Mouse (Mus musculus): Measurements from ENCODE around the gene Card14. TPM values are rescaled to one million over a fixed set of nuclear protein-coding genes. Genes with fewer than 3 reads are reported as not detected.
A peak's percentile ranks its signal among the peaks of the same experiment; 100 is the strongest.

The Card14 gene
- polyA plus RNA-seq, 1 experiment from 2014 or later: 0.24 TPM

DNA sequence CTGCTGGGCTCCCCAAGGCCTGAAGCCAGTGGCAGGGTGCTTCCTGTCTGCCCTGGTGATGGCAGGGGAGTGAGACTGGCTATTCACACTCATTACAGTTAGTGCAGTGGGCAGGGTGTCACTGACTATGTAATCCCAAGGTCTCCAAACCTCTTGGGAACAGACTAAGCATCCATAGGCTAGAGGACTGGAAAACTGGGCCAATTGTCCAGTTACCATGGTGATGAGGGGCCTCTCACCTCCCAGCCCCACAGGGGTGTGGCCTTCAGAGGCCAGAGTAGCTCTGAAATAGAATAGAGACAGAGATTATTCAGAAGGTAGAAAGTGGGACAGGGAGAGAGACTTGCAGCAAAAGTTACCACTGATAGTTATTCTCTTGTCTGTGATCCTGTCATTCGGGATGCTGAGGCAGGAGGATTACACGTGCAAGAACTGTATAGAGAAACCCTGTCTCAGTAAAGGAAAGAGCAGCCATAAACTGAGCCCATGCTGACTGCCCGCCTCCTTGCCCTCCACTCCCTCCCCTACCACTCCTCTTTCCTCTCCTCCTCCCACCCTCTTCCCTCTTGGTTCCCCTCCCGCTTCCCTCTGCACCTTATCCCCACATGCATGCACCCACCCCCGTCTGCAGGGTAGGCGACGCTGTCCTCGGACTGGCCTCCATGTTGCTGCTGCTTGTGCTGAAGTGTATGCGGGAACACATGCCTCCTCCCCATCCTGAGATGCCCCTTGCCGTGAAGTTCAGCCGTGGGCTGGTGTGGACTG is 55.4 kb downstream of the Card14 start:
- H3K9me3 ChIP-seq (replicated peaks; ENCODE audit: control insufficient read depth, low read length): no peaks in the 10 kb centered on the region
- H3K27ac ChIP-seq (ENCODE audit: low read length): no peak overlapping the region
- ATAC-seq (ENCODE audit: low read depth): no peak
- H3K27me3 ChIP-seq (ENCODE audit: control insufficient read depth, insufficient read depth, low read depth, low read length): no peaks in the 10 kb centered on the region
- no peak overlapping the region for H3K4me3 ChIP-seq (ENCODE audit: low read depth, low read length)
- no peak overlapping the region for H3K9ac ChIP-seq (ENCODE audit: low read depth, low read length)
- no peaks in the 10 kb centered on the region for H3K36me3 ChIP-seq (ENCODE audit: control insufficient read depth, insufficient read depth)
- 31% methylated on average over 11 of the region's 11 CpGs for WGBS (ENCODE audit: insufficient replicate concordance)
- H3K4me1 ChIP-seq (ENCODE audit: control insufficient read depth, low read depth, low read length): no peaks in the 10 kb centered on the region
- H3K4me2 ChIP-seq (ENCODE audit: low read depth, low read length): no peak overlapping the region

DNA sequence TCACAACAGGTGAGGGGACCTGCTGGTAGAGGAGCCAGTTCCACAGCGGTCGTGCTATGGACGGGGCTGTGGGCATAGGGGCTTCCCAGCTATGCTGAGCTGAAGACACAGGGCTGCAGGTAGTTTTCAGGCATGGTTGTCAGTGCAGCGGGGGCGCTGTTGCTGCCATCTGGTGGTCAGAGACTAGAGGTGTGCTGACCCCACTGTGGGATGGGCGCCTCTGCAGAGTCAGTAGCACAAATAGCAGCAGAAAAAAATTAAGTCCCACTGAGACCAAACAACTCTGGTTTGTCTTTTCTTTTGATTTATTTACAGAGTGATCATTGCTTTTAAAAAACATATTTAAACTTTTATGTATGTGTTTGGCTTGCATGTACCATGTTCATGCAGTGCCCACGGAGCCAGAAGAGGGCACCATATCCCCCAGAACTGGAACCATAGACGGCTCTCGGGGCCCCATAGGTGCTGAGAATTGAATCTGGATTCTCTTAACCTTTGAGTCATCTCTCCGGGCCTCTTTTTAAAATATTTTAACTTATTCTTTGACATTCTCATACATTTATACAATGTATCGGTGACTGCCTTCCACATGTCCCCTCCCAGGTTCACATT is 56.1 kb downstream of the Card14 start:
- Histone ChIP-seq H3K9ac (ENCODE audit: low read depth, low read length) (no peak overlapping the region), H3K27me3 (ENCODE audit: control insufficient read depth, insufficient read depth, low read depth, low read length) (no peaks in the 10 kb centered on the region), H3K4me3 (ENCODE audit: low read depth, low read length) (no peak overlapping the region), H3K4me1 (ENCODE audit: control insufficient read depth, low read depth, low read length) (no peaks in the 10 kb centered on the region), H3K4me2 (ENCODE audit: low read depth, low read length) (no peak overlapping the region), H3K27ac (ENCODE audit: low read length) (no peak overlapping the region), H3K36me3 (ENCODE audit: control insufficient read depth, insufficient read depth) (no peaks in the 10 kb centered on the region), H3K9me3 (replicated peaks; ENCODE audit: control insufficient read depth, low read length) (no peaks in the 10 kb centered on the region)
- WGBS (ENCODE audit: insufficient replicate concordance): 23% methylated on average over 11 of the region's 11 CpGs
- 0 out of 2 replicates have a peak, but pooled peaks have one; percentile 45 for ATAC-seq (ENCODE audit: low read depth)

DNA sequence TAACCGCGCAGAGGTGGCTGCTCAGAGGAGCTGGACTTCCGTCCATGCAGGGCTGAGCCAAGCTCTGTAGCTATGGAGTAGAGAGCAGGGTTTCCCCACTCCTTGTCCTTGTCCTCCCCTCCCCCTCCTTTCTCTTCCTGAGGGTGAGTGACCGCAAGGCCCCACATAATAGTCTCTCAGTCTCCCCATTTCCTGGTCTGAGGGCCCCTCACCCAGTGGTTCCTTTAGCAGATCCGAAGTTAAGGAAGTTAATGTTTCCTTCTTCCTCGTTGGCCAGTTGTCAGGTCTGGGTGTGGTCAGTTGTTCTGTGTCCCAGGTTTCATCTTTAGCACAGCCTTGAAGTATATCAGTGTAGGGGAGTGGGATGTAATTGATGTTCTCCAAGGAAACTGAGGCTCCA is 67.9 kb downstream of the Card14 start:
- WGBS (ENCODE audit: insufficient replicate concordance): 30% methylated on average over 6 of the region's 6 CpGs

DNA sequence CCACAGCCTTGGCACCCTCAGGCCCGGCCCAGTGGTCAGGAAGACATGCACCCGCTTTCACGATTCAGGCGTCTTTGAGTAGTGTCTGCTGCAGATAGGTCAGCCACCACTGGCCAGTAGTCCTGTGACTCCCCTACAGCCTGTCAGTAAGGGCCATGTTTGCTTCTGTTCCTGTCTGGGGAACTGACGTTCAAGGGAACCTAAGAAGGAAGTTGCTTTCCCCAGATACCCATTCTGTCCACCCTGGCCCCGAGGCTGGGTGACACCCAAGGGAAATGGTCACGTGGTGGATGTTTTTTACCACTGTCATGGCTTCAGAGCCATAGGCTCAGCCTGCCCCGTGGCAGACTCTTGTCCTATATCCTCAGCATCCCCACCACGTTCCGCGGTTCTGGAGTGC is 69.8 kb downstream of the Card14 start:
- Histone ChIP-seq H3K27me3 (ENCODE audit: control insufficient read depth, insufficient read depth, low read depth, low read length) (no peaks in the 10 kb centered on the region), H3K27ac (ENCODE audit: low read length) (peak overlapping the region; percentile 34; the same call in 1 of the 2 replicates), H3K9ac (ENCODE audit: low read depth, low read length) (no peak overlapping the region), H3K36me3 (ENCODE audit: control insufficient read depth, insufficient read depth) (no peaks in the 10 kb centered on the region), H3K4me3 (ENCODE audit: low read depth, low read length) (no peak overlapping the region), H3K4me1 (ENCODE audit: control insufficient read depth, low read depth, low read length) (no peaks in the 10 kb centered on the region; the same call in 1 of the 2 replicates), H3K4me2 (ENCODE audit: low read depth, low read length) (no peak overlapping the region), H3K9me3 (replicated peaks; ENCODE audit: control insufficient read depth, low read length) (no peaks in the 10 kb centered on the region)
- ATAC-seq (ENCODE audit: low read depth): peak; percentile 7; the same call in 1 of the 2 replicates
- WGBS (ENCODE audit: insufficient replicate concordance): 60% methylated on average over 11 of the region's 11 CpGs

More for the DNA sequence above, 67.9 kb downstream of the Card14 start:
- no peak for ATAC-seq (ENCODE audit: low read depth)
- Histone ChIP-seq H3K9me3 (replicated peaks; ENCODE audit: control insufficient read depth, low read length) (no peaks in the 10 kb centered on the region), H3K27ac (ENCODE audit: low read length) (peak overlapping the region; percentile 37; the same call in 1 of the 2 replicates), H3K4me1 (ENCODE audit: control insufficient read depth, low read depth, low read length) (no peaks in the 10 kb centered on the region; the same call in 1 of the 2 replicates), H3K27me3 (ENCODE audit: control insufficient read depth, insufficient read depth, low read depth, low read length) (no peaks in the 10 kb centered on the region), H3K4me3 (ENCODE audit: low read depth, low read length) (no peak overlapping the region), H3K36me3 (ENCODE audit: control insufficient read depth, insufficient read depth) (no peaks in the 10 kb centered on the region), H3K9ac (ENCODE audit: low read depth, low read length) (no peak overlapping the region), H3K4me2 (ENCODE audit: low read depth, low read length) (no peak overlapping the region)

DNA sequence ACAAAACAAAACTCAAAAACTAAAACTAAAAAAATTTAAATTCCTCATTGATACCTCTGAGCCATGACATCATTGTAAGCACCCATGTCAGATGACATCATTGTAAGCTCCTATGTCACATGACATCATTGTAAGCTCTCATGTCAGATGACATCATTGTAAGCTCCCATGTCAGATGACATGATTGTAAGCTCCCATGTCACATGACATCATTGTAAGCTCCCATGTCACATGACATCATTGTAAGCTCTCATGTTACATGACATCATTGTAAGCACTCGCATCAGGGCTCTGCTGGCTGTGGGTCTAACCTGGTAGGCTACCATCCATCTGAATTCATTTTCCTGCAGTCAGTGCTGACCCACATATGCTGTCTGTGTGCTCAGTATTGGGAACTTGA is 71.0 kb downstream of the Card14 start:
- ATAC-seq (ENCODE audit: low read depth): no peak
- Histone ChIP-seq H3K27me3 (ENCODE audit: control insufficient read depth, insufficient read depth, low read depth, low read length) (no peaks in the 10 kb centered on the region), H3K9me3 (replicated peaks; ENCODE audit: control insufficient read depth, low read length) (no peaks in the 10 kb centered on the region), H3K9ac (ENCODE audit: low read depth, low read length) (no peak overlapping the region), H3K4me3 (ENCODE audit: low read depth, low read length) (no peak overlapping the region), H3K4me1 (ENCODE audit: control insufficient read depth, low read depth, low read length) (no peaks in the 10 kb centered on the region; the same call in 1 of the 2 replicates), H3K4me2 (ENCODE audit: low read depth, low read length) (no peak overlapping the region), H3K27ac (ENCODE audit: low read length) (no peak overlapping the region), H3K36me3 (ENCODE audit: control insufficient read depth, insufficient read depth) (no peaks in the 10 kb centered on the region)
- 72% methylated on average over 1 of the region's 1 CpGs for WGBS (ENCODE audit: insufficient replicate concordance)

DNA sequence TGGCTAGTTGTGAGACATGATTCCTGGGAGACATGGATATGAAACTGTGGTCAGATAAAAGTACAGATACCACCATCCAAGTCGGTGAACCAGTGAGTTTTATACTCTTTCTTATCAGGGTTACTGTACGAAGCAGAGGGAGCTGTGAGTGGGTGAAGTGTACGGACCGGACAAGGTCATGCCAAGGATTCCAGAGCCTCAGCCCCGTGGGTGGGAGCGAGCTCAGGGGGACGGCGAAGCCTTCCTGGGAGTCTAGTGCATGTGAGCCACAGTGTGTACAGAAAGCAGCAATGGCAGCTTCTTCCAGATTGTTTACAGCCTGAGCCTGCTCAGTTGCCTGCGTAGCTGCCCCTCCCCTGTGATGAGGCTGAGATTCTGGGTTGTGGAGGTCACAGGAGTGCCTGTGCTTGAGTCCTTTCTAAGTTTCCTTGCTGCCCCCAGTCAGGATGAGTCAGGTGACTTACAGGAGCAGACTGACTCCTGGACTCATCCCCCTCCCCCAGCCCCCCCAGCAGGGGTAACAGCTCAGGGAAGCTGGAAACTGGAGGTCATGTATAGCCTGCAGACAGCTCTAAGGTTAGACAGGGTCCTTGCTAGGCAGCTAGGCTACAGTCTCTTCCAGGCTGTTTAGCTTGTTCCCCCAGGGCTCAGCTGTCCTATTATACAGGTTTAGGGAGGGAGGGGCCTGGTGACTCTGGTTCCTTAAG is 74.2 kb downstream of the Card14 start:
- no peak overlapping the region for H3K4me3 ChIP-seq (ENCODE audit: low read depth, low read length)
- 59% methylated on average over 9 of the region's 9 CpGs for WGBS (ENCODE audit: insufficient replicate concordance)
- H3K9me3 ChIP-seq (replicated peaks; ENCODE audit: control insufficient read depth, low read length): no peaks in the 10 kb centered on the region
- H3K27me3 ChIP-seq (ENCODE audit: control insufficient read depth, insufficient read depth, low read depth, low read length): no peaks in the 10 kb centered on the region
- no peak overlapping the region for H3K9ac ChIP-seq (ENCODE audit: low read depth, low read length)
- no peaks in the 10 kb centered on the region for H3K4me1 ChIP-seq (ENCODE audit: control insufficient read depth, low read depth, low read length)
- no peak overlapping the region for H3K4me2 ChIP-seq (ENCODE audit: low read depth, low read length)
- H3K27ac ChIP-seq (ENCODE audit: low read length): no peak overlapping the region
- no peak for ATAC-seq (ENCODE audit: low read depth)
- no peaks in the 10 kb centered on the region for H3K36me3 ChIP-seq (ENCODE audit: control insufficient read depth, insufficient read depth)

DNA sequence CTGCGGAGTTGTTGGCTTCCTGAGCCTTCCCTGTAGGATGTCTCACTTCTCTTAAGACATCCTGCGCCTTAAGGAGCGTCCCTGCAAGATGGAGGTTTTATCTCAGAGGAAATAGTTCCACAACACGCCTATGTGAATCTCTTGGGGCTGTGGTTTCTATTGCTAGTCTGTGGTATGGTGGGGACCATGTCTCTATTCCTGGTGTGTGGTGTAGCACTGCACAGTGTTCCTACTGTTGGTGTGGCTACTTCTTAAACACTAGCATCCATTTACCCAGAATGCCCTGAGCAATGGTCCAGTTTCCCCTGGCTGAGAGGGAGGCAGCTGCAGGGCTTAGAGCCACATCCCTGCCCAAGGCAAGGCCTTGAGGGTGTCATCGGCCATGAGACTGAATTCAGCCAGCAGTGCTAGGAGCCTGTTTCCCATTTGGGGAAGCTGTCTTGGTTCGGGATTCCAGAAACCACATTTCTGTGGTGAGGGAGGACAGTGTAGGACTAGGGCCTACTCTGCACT is 74.8 kb downstream of the Card14 start:
- Histone ChIP-seq H3K27me3 (ENCODE audit: control insufficient read depth, insufficient read depth, low read depth, low read length) (no peaks in the 10 kb centered on the region), H3K4me2 (ENCODE audit: low read depth, low read length) (no peak overlapping the region), H3K27ac (ENCODE audit: low read length) (no peak overlapping the region), H3K36me3 (ENCODE audit: control insufficient read depth, insufficient read depth) (no peaks in the 10 kb centered on the region), H3K9ac (ENCODE audit: low read depth, low read length) (no peak overlapping the region), H3K4me1 (ENCODE audit: control insufficient read depth, low read depth, low read length) (no peaks in the 10 kb centered on the region), H3K4me3 (ENCODE audit: low read depth, low read length) (no peak overlapping the region), H3K9me3 (replicated peaks; ENCODE audit: control insufficient read depth, low read length) (no peaks in the 10 kb centered on the region)
- WGBS (ENCODE audit: insufficient replicate concordance): 32% methylated on average over 6 of the region's 6 CpGs
- no peak for ATAC-seq (ENCODE audit: low read depth)

DNA sequence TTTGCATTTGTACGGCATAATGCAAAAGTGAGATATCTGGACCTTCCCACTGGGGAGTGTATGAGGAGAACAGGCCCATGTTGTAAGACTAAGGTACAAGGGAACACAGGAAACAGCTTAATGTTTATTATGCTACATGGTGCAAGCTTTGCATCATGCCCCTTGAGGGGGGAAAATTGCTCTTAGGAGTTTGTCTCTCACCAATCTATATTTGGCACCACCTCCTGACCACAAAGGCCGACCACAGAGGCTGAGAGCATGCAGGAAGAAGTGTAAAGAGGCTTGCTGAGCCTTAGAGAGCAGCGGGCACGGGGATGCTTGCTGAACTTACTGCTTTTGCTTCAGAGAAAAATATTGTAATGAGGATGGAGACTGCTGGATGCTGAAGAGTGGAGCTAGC is 77.3 kb downstream of the Card14 start:
- no peak overlapping the region for H3K27ac ChIP-seq (ENCODE audit: low read length)
- H3K9me3 ChIP-seq (replicated peaks; ENCODE audit: control insufficient read depth, low read length): no peaks in the 10 kb centered on the region
- peaks cover 4% of the 10 kb centered on the region; the same call in 1 of the 2 replicates for H3K4me1 ChIP-seq (ENCODE audit: control insufficient read depth, low read depth, low read length)
- no peak overlapping the region for H3K4me2 ChIP-seq (ENCODE audit: low read depth, low read length)
- no peak overlapping the region for H3K9ac ChIP-seq (ENCODE audit: low read depth, low read length)
- no peak for ATAC-seq (ENCODE audit: low read depth)
- WGBS (ENCODE audit: insufficient replicate concordance): 14% methylated on average over 4 of the region's 4 CpGs
- no peaks in the 10 kb centered on the region for H3K36me3 ChIP-seq (ENCODE audit: control insufficient read depth, insufficient read depth)
- H3K27me3 ChIP-seq (ENCODE audit: control insufficient read depth, insufficient read depth, low read depth, low read length): peaks cover 10% of the 10 kb centered on the region
- H3K4me3 ChIP-seq (ENCODE audit: low read depth, low read length): no peak overlapping the region
